Mouse (Mus musculus): Measurements from ENCODE around the gene Dync1li1. TPM values are rescaled to one million over a fixed set of nuclear protein-coding genes. Genes with fewer than 3 reads are reported as not detected.

The Dync1li1 gene
- polyA plus RNA-seq, 1 experiment: 41.1 TPM

GRCm38 (mm10) chr9:114767507-114767906 lies 78.9 kb downstream of the Dync1li1 start:
- Histone ChIP-seq H3K27me3 (ENCODE audit: control insufficient read depth, insufficient read depth, insufficient read length) (no peaks in the 10 kb centered on the region), H3ac (ENCODE audit: control insufficient read depth, insufficient read length, low read depth) (no peak overlapping the region), H3K79me2 (ENCODE audit: control insufficient read depth, insufficient read depth) (no peaks in the 10 kb centered on the region), H3K79me3 (ENCODE audit: low read depth) (peaks cover 1% of the 10 kb centered on the region), H3K36me3 (ENCODE audit: control insufficient read depth, insufficient read depth) (peaks cover under 1% of the 10 kb centered on the region), H3K4me3 (ENCODE audit: insufficient read depth, poor library complexity, severe bottlenecking) (no peak overlapping the region)
- no peak for TF ChIP-seq CEBPB (IDR thresholded peaks at IDR 0.05; ENCODE audit: low read depth)

DNA sequence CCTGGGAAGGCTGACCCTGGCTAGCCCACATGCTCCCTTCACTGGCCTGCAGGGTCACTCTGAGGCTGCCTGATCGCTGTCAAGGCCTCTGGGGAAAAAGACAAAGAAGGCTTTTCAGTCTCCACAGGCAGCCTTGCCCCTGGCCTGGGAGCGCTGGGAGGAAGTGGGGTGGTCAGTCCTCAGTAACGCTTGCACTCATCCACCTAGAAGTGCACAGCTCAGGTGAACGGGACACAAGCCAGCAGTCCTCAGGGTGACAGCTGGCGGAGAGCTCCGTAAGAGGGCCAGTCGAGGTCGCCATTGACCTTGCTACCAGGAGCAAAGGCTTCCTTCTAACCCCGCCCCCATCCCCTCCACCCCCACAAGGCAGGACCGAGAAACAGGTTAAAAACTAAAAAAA lies 79.5 kb downstream of the Dync1li1 start:
- Histone ChIP-seq H3ac (ENCODE audit: control insufficient read depth, insufficient read length, low read depth) (no peak overlapping the region), H3K4me3 (ENCODE audit: insufficient read depth, poor library complexity, severe bottlenecking) (no peak overlapping the region), H3K79me3 (ENCODE audit: low read depth) (peaks cover 1% of the 10 kb centered on the region), H3K36me3 (ENCODE audit: control insufficient read depth, insufficient read depth) (no peaks in the 10 kb centered on the region), H3K79me2 (ENCODE audit: control insufficient read depth, insufficient read depth) (no peaks in the 10 kb centered on the region), H3K27me3 (ENCODE audit: control insufficient read depth, insufficient read depth, insufficient read length) (no peaks in the 10 kb centered on the region)
- no peak for TF ChIP-seq CEBPB (IDR thresholded peaks at IDR 0.05; ENCODE audit: low read depth)
- TF ChIP-seq MAX (IDR thresholded peaks at IDR 0.05): no peak
- TF ChIP-seq FOSL1 (IDR thresholded peaks at IDR 0.05; ENCODE audit: insufficient read depth, low read length, poor library complexity, severe bottlenecking): no peak
- no peak for TF ChIP-seq USF1 (IDR thresholded peaks at IDR 0.05; ENCODE audit: low read depth)
- TF ChIP-seq MYOD1 (IDR thresholded peaks at IDR 0.05; ENCODE audit: control insufficient read depth, insufficient read length, low read depth): no peak
- TF ChIP-seq MYOG (IDR thresholded peaks at IDR 0.05; ENCODE audit: control insufficient read depth, extremely low read depth, insufficient read length): no peak
- no peak for TF ChIP-seq CTCF (IDR thresholded peaks at IDR 0.05; ENCODE audit: control insufficient read depth, insufficient read depth, insufficient read length)

GRCm38 (mm10) chr9:114770224-114770623 lies 81.6 kb downstream of the Dync1li1 start:
- TF ChIP-seq MYOD1 (IDR thresholded peaks at IDR 0.05; ENCODE audit: control insufficient read depth, insufficient read length, low read depth) (no peak), CEBPB (IDR thresholded peaks at IDR 0.05; ENCODE audit: low read depth) (no peak), USF1 (IDR thresholded peaks at IDR 0.05; ENCODE audit: low read depth) (no peak), MAX (IDR thresholded peaks at IDR 0.05) (no peak)
- Histone ChIP-seq H3ac (ENCODE audit: control insufficient read depth, insufficient read length, low read depth) (no peak overlapping the region), H3K79me2 (ENCODE audit: control insufficient read depth, insufficient read depth) (no peaks in the 10 kb centered on the region), H3K27me3 (ENCODE audit: control insufficient read depth, insufficient read depth, insufficient read length) (no peaks in the 10 kb centered on the region), H3K79me3 (ENCODE audit: low read depth) (peaks cover 1% of the 10 kb centered on the region), H3K4me3 (ENCODE audit: insufficient read depth, poor library complexity, severe bottlenecking) (no peak overlapping the region), H3K36me3 (ENCODE audit: control insufficient read depth, insufficient read depth) (no peaks in the 10 kb centered on the region)

DNA sequence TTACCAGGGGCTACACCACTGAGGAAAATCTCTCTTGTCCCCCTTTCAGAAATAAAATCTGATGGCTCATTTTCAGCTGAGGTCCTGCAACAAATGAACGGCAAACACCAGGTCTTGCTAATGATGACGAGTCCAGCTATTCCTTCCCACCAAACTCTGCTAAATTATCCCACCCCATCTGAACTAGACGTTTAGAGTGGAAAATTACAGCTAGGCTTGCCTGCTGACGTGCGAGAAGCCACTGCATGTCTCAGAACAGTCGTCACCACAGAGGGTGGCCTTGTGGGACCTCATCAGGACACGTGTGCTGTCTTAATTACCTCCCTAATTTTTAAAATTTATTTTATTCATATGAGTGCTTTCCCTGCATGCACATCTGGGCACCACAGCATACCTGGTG lies 83.0 kb downstream of the Dync1li1 start:
- Histone ChIP-seq H3ac (ENCODE audit: control insufficient read depth, insufficient read length, low read depth) (no peak overlapping the region), H3K79me2 (ENCODE audit: control insufficient read depth, insufficient read depth) (peaks cover 6% of the 10 kb centered on the region), H3K36me3 (ENCODE audit: control insufficient read depth, insufficient read depth) (no peaks in the 10 kb centered on the region), H3K79me3 (ENCODE audit: low read depth) (peaks cover 1% of the 10 kb centered on the region), H3K4me3 (ENCODE audit: insufficient read depth, poor library complexity, severe bottlenecking) (no peak overlapping the region), H3K27me3 (ENCODE audit: control insufficient read depth, insufficient read depth, insufficient read length) (no peaks in the 10 kb centered on the region)
- TF ChIP-seq CEBPB (IDR thresholded peaks at IDR 0.05; ENCODE audit: low read depth) (no peak), USF1 (IDR thresholded peaks at IDR 0.05; ENCODE audit: low read depth) (no peak), MAX (IDR thresholded peaks at IDR 0.05) (no peak), FOSL1 (IDR thresholded peaks at IDR 0.05; ENCODE audit: insufficient read depth, low read length, poor library complexity, severe bottlenecking) (no peak), MYOD1 (IDR thresholded peaks at IDR 0.05; ENCODE audit: control insufficient read depth, insufficient read length, low read depth) (no peak), MYOG (IDR thresholded peaks at IDR 0.05; ENCODE audit: control insufficient read depth, extremely low read depth, insufficient read length) (no peak), CTCF (IDR thresholded peaks at IDR 0.05; ENCODE audit: control insufficient read depth, insufficient read depth, insufficient read length) (no peak)

Other genes with a start within 250 kb of the Dync1li1 start
- gene Ccr4, start 183.9 kb upstream of the Dync1li1 start, polyA plus RNA-seq (2012; fragmentation: generic; extraction: Trizol): not detected
- gene C130032M10Rik, start 173.1 kb upstream of the Dync1li1 start, polyA plus RNA-seq (2012; fragmentation: generic; extraction: Trizol): not detected
- 0.01 TPM for gene Trim71, start 124.4 kb upstream of the Dync1li1 start, polyA plus RNA-seq (2012; fragmentation: generic; extraction: Trizol)
- gene Cnot10, start 48.6 kb upstream of the Dync1li1 start, polyA plus RNA-seq (2012; fragmentation: generic; extraction: Trizol): 32.7 TPM
- gene Cmtm6, start 42.3 kb downstream of the Dync1li1 start, polyA plus RNA-seq (2012; fragmentation: generic; extraction: Trizol): 13.2 TPM
- 61.4 TPM for gene Cmtm7, start 93.1 kb downstream of the Dync1li1 start, polyA plus RNA-seq (2012; fragmentation: generic; extraction: Trizol)
- not detected for gene Cmtm8, start 155.4 kb downstream of the Dync1li1 start, polyA plus RNA-seq (2012; fragmentation: generic; extraction: Trizol)
- gene Gpd1l, start 245.2 kb downstream of the Dync1li1 start, polyA plus RNA-seq (2012; fragmentation: generic; extraction: Trizol): 10.8 TPM

Measured in C2C12 (cell line).